In the genomic region with DNA sequence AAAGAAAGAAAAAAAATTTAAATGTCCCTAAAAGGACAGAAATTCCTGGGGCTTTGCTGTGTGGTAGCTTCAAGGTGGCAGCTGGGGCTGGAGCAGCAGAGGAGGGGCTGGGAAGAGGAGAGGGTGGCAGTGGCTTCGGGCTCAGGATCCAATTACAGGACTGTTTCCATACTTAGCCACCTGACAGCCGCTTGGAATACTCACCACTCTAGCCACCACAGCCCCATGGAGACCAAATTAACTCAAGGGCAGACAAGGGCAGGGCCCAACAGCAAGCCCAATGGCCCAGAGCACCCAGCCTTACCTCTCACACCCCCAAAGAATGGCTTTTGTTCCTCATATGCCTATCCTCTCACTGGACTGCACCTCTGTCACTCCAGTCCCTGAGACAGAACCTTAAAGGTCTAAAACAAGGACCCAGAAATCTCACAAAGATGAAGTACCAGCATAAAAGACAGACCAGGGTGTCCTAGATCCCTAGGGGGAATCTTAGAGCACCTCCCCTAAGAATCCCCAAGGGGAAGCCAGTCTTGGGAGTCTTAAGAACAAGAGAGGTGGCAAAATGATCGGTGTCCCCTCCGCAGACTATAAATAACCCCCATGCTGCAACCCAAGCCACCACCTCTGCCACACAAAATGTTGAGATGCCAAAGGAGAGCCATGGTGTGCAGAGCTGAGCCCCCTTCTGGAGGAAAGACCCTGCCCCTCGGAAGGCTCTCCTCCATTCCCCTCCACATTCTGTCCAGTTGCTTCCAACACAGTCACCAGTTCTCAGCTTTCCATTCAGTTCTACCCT, we compare ENCODE assay signal across 11 mouse cellular contexts. TPM values are rescaled to one million over a fixed set of nuclear protein-coding genes. Genes with fewer than 3 reads are reported as not detected.
A peak's percentile ranks its signal among the peaks of the same experiment; 100 is the strongest.
DNase-seq lines count a peak whose midpoint lies in the region; ATAC-seq and TF ChIP-seq lines count a peak whose summit lies in the region.
"Had no signal": no experiment of that assay in that cellular context is flagged by ENCODE, and none has a peak within 500 bp of the region (broad histone marks: within the 10 kb centered on the region; RNA-seq: fewer than 3 reads in every experiment).

No protein-coding gene starts in this region.

- H3K79me2 ChIP-seq in heart, adult 2 months (replicated peaks; ENCODE audit: control insufficient read depth, insufficient read depth, low read length) = no peaks in the 10 kb centered on the region

- DNase-seq in gastrocnemius, adult 18-20 months (ENCODE audit: low spot score) = peak; percentile 78
- DNase-seq in gastrocnemius, postnatal 10 days = no peak
- peak in 1 of 2 experiments; percentile 74 for DNase-seq in heart, adult 2 months
- DNase-seq in left cerebral cortex, adult 2 months (ENCODE audit: extremely low spot score in 1 of 2, low spot score in 2 of 2) = no peak
- DNase-seq in urinary bladder, postnatal 36 days (ENCODE audit: low spot score in 2 of 2) = no peak
- DNase-seq: midbrain, embryonic 14.5 days had no signal

- no peaks in the 10 kb centered on the region for H3K9me3 ChIP-seq in intestine, embryonic 16.5 days (ENCODE audit: control insufficient read depth, low read length)
- H3K9me3 ChIP-seq: hindbrain, embryonic 10.5 days had no signal

- H3K4me1 ChIP-seq in brown adipose tissue, adult 24 weeks (ENCODE audit: control insufficient read depth, insufficient read depth, insufficient read length, low read length) = peaks cover 5% of the 10 kb centered on the region
- H3K4me1 ChIP-seq in heart, adult 2 months (ENCODE audit: control insufficient read depth, insufficient read depth, low read length) = peaks cover 2% of the 10 kb centered on the region; the same call in 1 of the 2 replicates
- no peaks in the 10 kb centered on the region for H3K4me1 ChIP-seq in intestine, embryonic 16.5 days (ENCODE audit: control insufficient read depth, insufficient read depth, low read length)

- H3K27me3 ChIP-seq in heart, adult 2 months (ENCODE audit: control insufficient read depth, insufficient read depth, low read length) = no peaks in the 10 kb centered on the region
- H3K27me3 ChIP-seq in intestine, embryonic 16.5 days (replicated peaks; ENCODE audit: control insufficient read depth, insufficient read depth, low read length) = no peaks in the 10 kb centered on the region

- peaks cover 7% of the 10 kb centered on the region for H3K36me3 ChIP-seq in heart, adult 2 months (ENCODE audit: control insufficient read depth, insufficient read depth, low read length)
- H3K36me3 ChIP-seq in intestine, embryonic 16.5 days (ENCODE audit: control insufficient read depth, insufficient read depth, low read length) = no peaks in the 10 kb centered on the region
- H3K36me3 ChIP-seq: hindbrain, embryonic 10.5 days had no signal

- 62% methylated on average over 5 of the region's 5 CpGs for WGBS in heart, adult 2 months
- WGBS in intestine, embryonic 16.5 days = 65% methylated on average over 5 of the region's 5 CpGs

- TF ChIP-seq CTCF in heart, adult 2 months (IDR thresholded peaks at IDR 0.05) = no peak
- no peak for TF ChIP-seq CTCF in left cerebral cortex, adult 2 months (IDR thresholded peaks at IDR 0.05)

- ATAC-seq in intestine, embryonic 16.5 days = 0 out of 2 replicates have a peak, but pooled peaks have one; percentile 13
- ATAC-seq in CD4-positive, CD25-positive, alpha-beta regulatory T cell, adult 4 months = no peak

- no peak overlapping the region for H3K4me3 ChIP-seq in brown adipose tissue, adult 24 weeks (ENCODE audit: insufficient read depth, low read depth, low read length)
- H3K4me3 ChIP-seq in heart, adult 2 months = peak overlapping the region; percentile 58
- H3K4me3 ChIP-seq in intestine, embryonic 16.5 days (ENCODE audit: low read length) = no peak overlapping the region
- H3K4me3 ChIP-seq in left cerebral cortex, adult 2 months = no peak overlapping the region
- H3K4me3 ChIP-seq: hindbrain, embryonic 10.5 days had no signal

- H3K9ac ChIP-seq in heart, adult 2 months (ENCODE audit: low read depth, low read length) = peak overlapping the region; percentile 89
- no peak overlapping the region for H3K9ac ChIP-seq in intestine, embryonic 16.5 days (ENCODE audit: low read depth, low read length)
- H3K9ac ChIP-seq: liver, embryonic 14.5 days had no signal

- TF ChIP-seq EP300 in heart, adult 2 months (IDR thresholded peaks at IDR 0.05; ENCODE audit: insufficient read depth, low read depth, low read length) = peak; percentile 65

- intact Hi-C loops in heart, adult 2 months (cut with DNase I) = no loop called here
- intact Hi-C loops in left cerebral cortex, adult 2 months (cut with DNase I) = no loop called here

- H3K4me2 ChIP-seq in intestine, embryonic 16.5 days (ENCODE audit: low read depth, low read length) = no peak overlapping the region

- peak overlapping the region; percentile 84 for H3K27ac ChIP-seq in brown adipose tissue, adult 24 weeks (replicated peaks; ENCODE audit: low read depth, low read length)
- H3K27ac ChIP-seq in heart, adult 2 months = peak overlapping the region; percentile 97
- no peak overlapping the region for H3K27ac ChIP-seq in intestine, embryonic 16.5 days (ENCODE audit: low read length)
- no peak overlapping the region for H3K27ac ChIP-seq in left cerebral cortex, adult 2 months
- H3K27ac ChIP-seq: hindbrain, embryonic 10.5 days; liver, embryonic 14.5 days had no signal

- peak; percentile 70 for TF ChIP-seq POLR2A in heart, adult 2 months (IDR thresholded peaks at IDR 0.05; ENCODE audit: insufficient read depth, low read depth, low read length)

RNA-seq across cellular contexts. Expression of a gene that starts 19.7 kb away (rescaled TPM):
- 1,000 to 10,000 TPM; 1,111 to 1,154 TPM for total RNA-seq in gastrocnemius, adult 18-20 months (2021)
- 1,000 to 10,000 TPM; 1,275 to 1,445 TPM for total RNA-seq in gastrocnemius, postnatal 10 days (2021)
- polyA plus RNA-seq in brown adipose tissue, adult 24 weeks (2012; ENCODE audit: insufficient read depth, insufficient read length, missing spikeins) = 17.3 and 26.8 TPM in 2 replicates
- total RNA-seq in heart, adult 2 months (2021) = 100 to 1,000 TPM; 771 to 870 TPM
- 276 and 575 TPM in 2 replicates for polyA plus RNA-seq in heart, adult 2 months (2012; rRNA removed)
- 8.0 and 8.5 TPM in 2 replicates for polyA plus RNA-seq in intestine, embryonic 16.5 days (2015; fragmentation: Nextera tagmentation; extraction: Ambion mirVana)
- under 1 TPM; 0.42 to 0.97 TPM for polyA plus RNA-seq in CD4-positive, CD25-positive, alpha-beta regulatory T cell, adult 4 months (2017; shearing (Covaris generic))
- total RNA-seq in left cerebral cortex, adult 2 months (2021) = 1 to 10 TPM; 5.1 to 5.9 TPM

RNA-seq across cellular contexts. Expression of a gene that starts 37.7 kb away (rescaled TPM):
- 1 to 10 TPM; 2.7 to 2.9 TPM for total RNA-seq in gastrocnemius, adult 18-20 months (2021)
- 1 to 10 TPM; 6.6 to 6.9 TPM for total RNA-seq in gastrocnemius, postnatal 10 days (2021)
- 3.2 and 3.3 TPM in 2 replicates for polyA plus RNA-seq in brown adipose tissue, adult 24 weeks (2012; ENCODE audit: insufficient read depth, insufficient read length, missing spikeins)
- total RNA-seq in heart, adult 2 months (2021) = 1 to 10 TPM; 3.2 to 3.4 TPM
- 2.4 and 2.9 TPM in 2 replicates for polyA plus RNA-seq in heart, adult 2 months (2012; rRNA removed)
- 23.0 and 26.5 TPM in 2 replicates for polyA plus RNA-seq in intestine, embryonic 16.5 days (2015; fragmentation: Nextera tagmentation; extraction: Ambion mirVana)
- polyA plus RNA-seq in CD4-positive, CD25-positive, alpha-beta regulatory T cell, adult 4 months (2017; shearing (Covaris generic)) = 1 to 10 TPM; 6.5 to 7.3 TPM
- total RNA-seq in left cerebral cortex, adult 2 months (2021) = 1 to 10 TPM; 2.9 to 4.3 TPM

Comparison
In these comparisons a context has a peak if more than half of its experiments do, and no peak if none do; other contexts are left out.
1. H3K27ac ChIP-seq: peak in brown adipose tissue, adult 24 weeks (single experiment) and heart, adult 2 months (single experiment); none in intestine, embryonic 16.5 days (single experiment) and left cerebral cortex, adult 2 months (single experiment).
2. RNA of a gene that starts 19.7 kb away (total RNA-seq): 1,275 to 1,445 TPM in gastrocnemius, postnatal 10 days, 1,111 to 1,154 TPM in gastrocnemius, adult 18-20 months and 771 to 870 TPM in heart, adult 2 months; 5.1 to 5.9 TPM in left cerebral cortex, adult 2 months; every median in the first group is over 100 times any median in the second.